Mouse (Mus musculus) frontal cortex, adult (tissue): ENCODE results near the gene Krtap5-3.
"Not testable (repeated sequence)": the region's sequence is repeated elsewhere in the genome, so short reads cannot be mapped to it uniquely, and the experiment has no call there.

Experiments used
- ATAC-seq: cut with Nextera tagmentation; 2 replicates; pipeline ENCODE4 v1.9.2; 2017; ENCODE audit warnings: mild to moderate bottlenecking, moderate library complexity, mixed read lengths; ENCODE audit not compliant: low TSS enrichment

Krtap5-3 gene

GRCm38 (mm10) chr7:142201064-142201463, at the start of gene Krtap5-3:
TSS of gene Krtap5-3 (plus strand) at chr7:142201364.
- ATAC-seq: no peak

GRCm38 (mm10) chr7:142152191-142152590, 49.0 kb upstream of the Krtap5-3 start:
- no peak for ATAC-seq

GRCm38 (mm10) chr7:142155308-142155707, 45.9 kb upstream of the Krtap5-3 start:
- ATAC-seq: no peak

GRCm38 (mm10) chr7:142157013-142157412, 44.2 kb upstream of the Krtap5-3 start, which contains the start of gene Gm29735:
TSS of gene Gm29735 (minus strand) at chr7:142157113.
- ATAC-seq: not testable (repeated sequence)

- no peak for ATAC-seq
Observed at GRCm38 (mm10) chr7:142159366-142159765, 41.8 kb upstream of the Krtap5-3 start.

- ATAC-seq: not testable (repeated sequence)
Observed at GRCm38 (mm10) chr7:142165639-142166038, 35.5 kb upstream of the Krtap5-3 start, which contains the start of gene Gm4553. TSS of gene Gm4553 (minus strand) at chr7:142165739.

GRCm38 (mm10) chr7:142169836-142170235, 31.3 kb upstream of the Krtap5-3 start:
- ATAC-seq: no peak

GRCm38 (mm10) chr7:142175905-142176304, 25.3 kb upstream of the Krtap5-3 start, which contains the start of gene Krtap5-2:
TSS of gene Krtap5-2 (minus strand) at chr7:142176005.
- ATAC-seq: not testable (repeated sequence)

- peak; percentile 55; the same call in 1 of the 2 replicates for ATAC-seq
Observed at GRCm38 (mm10) chr7:142178685-142179084, 22.5 kb upstream of the Krtap5-3 start.

GRCm38 (mm10) chr7:142181021-142181420, 20.1 kb upstream of the Krtap5-3 start:
- ATAC-seq: no peak

- ATAC-seq: no peak
Observed at GRCm38 (mm10) chr7:142188156-142188555, 13.0 kb upstream of the Krtap5-3 start.

- no peak for ATAC-seq
Observed at GRCm38 (mm10) chr7:142190289-142190688, 10.9 kb upstream of the Krtap5-3 start, which contains the start of gene Gm10153. TSS of gene Gm10153 (minus strand) at chr7:142190389.

GRCm38 (mm10) chr7:142198748-142199147, 2.4 kb upstream of the Krtap5-3 start:
- ATAC-seq: peak; percentile 92

- ATAC-seq: no peak
Observed at GRCm38 (mm10) chr7:142205488-142205887, 4.3 kb downstream of the Krtap5-3 start.

- not testable (repeated sequence) for ATAC-seq
Observed at GRCm38 (mm10) chr7:142206891-142207290, 5.7 kb downstream of the Krtap5-3 start.

- ATAC-seq: no peak
Observed at GRCm38 (mm10) chr7:142211559-142211958, 10.4 kb downstream of the Krtap5-3 start, which contains the start of gene Gm7579. TSS of gene Gm7579 (plus strand) at chr7:142211859.

- not testable (repeated sequence) for ATAC-seq
Observed at GRCm38 (mm10) chr7:142212136-142212535, 11.0 kb downstream of the Krtap5-3 start.

GRCm38 (mm10) chr7:142224518-142224917, 23.4 kb downstream of the Krtap5-3 start:
- ATAC-seq: no peak

GRCm38 (mm10) chr7:142229871-142230270, 28.7 kb downstream of the Krtap5-3 start, which contains the start of gene Krtap5-5:
TSS of gene Krtap5-5 (minus strand) at chr7:142229971.
- not testable (repeated sequence) for ATAC-seq

- ATAC-seq: no peak
Observed at GRCm38 (mm10) chr7:142231540-142231939, 30.4 kb downstream of the Krtap5-3 start.

GRCm38 (mm10) chr7:142240978-142241377, 39.8 kb downstream of the Krtap5-3 start, which contains the start of gene Gm40460:
TSS of gene Gm40460 (minus strand) at chr7:142241078.
- no peak for ATAC-seq

GRCm38 (mm10) chr7:142249824-142250223, 48.7 kb downstream of the Krtap5-3 start:
- ATAC-seq: peak; percentile 65; the same call in 1 of the 2 replicates
